Mouse (Mus musculus) megakaryocyte, embryonic 14.5 days (primary cell): ENCODE measurements around the gene Ank.

ENCODE experiments used
- FLI1 ChIP-seq: IDR thresholded peaks from 2 replicates; pipeline ENCODE4 v1.6.1; 2012; ENCODE audit warnings: low read length, inconsistent platforms, mixed read lengths
- GATA1 ChIP-seq: IDR thresholded peaks from 3 replicates; pipeline ENCODE4 v1.6.1; 2012; ENCODE audit warnings: mixed read lengths, low read length, inconsistent platforms, borderline replicate concordance

GRCm38 (mm10) chr15:27609554-27609953 is 143.1 kb downstream of the Ank start:
- TF ChIP-seq GATA1 (no peak), FLI1 (no peak)
